Mouse (Mus musculus) hindbrain, embryonic 14.5 days (tissue): ENCODE measurements around the gene Pawr. TPM values are rescaled to one million over a fixed set of nuclear protein-coding genes. Genes with fewer than 3 reads are reported as not detected.
"Not testable (repeated sequence)": the region's sequence is repeated elsewhere in the genome, so short reads cannot be mapped to it uniquely, and the experiment has no call there.

Experiments used
- ATAC-seq: fragments of 200-750 bp; cut with Nextera tagmentation; 2 replicates; pipeline ENCODE4 v1.8.0; 2017; ENCODE audit warnings: moderate number of reproducible peaks, mild to moderate bottlenecking, moderate TSS enrichment, moderate library complexity; ENCODE audit not compliant: low FRiP score
- DNase-seq: peaks from one replicate; pipeline ENCODE4 v3.0.0-alpha.2; 2015; ENCODE audit warnings: low spot score
- H3K27ac ChIP-seq: fragments of 300-500 bp; sonication (generic); 2 replicates; pipeline ENCODE4 v1.5.1; 2014; ENCODE audit warnings: mild to moderate bottlenecking, moderate library complexity
- H3K27me3 ChIP-seq: fragments of 300-500 bp; sonication (generic); 2 replicates; pipeline ENCODE4 v1.6.1; 2014; ENCODE audit warnings: mild to moderate bottlenecking, low read length, mixed read lengths; ENCODE audit not compliant: control insufficient read depth, insufficient read depth
- H3K36me3 ChIP-seq: fragments of 300-500 bp; sonication (generic); replicated peaks from 2 replicates; pipeline ENCODE4 v1.6.1; 2014; ENCODE audit not compliant: control insufficient read depth, insufficient read depth
- H3K4me1 ChIP-seq: fragments of 300-500 bp; sonication (generic); replicated peaks from 2 replicates; pipeline ENCODE4 v1.6.1; 2014; ENCODE audit warnings: antibody characterized with exemption, low read length, mixed read lengths; ENCODE audit not compliant: control insufficient read depth, insufficient read depth
- H3K4me2 ChIP-seq: fragments of 300-500 bp; sonication (generic); replicated peaks from 2 replicates; pipeline ENCODE4 v1.6.1; 2014; ENCODE audit warnings: mild to moderate bottlenecking, moderate library complexity
- H3K4me3 ChIP-seq: fragments of 300-500 bp; sonication (generic); replicated peaks from 2 replicates; pipeline ENCODE4 v1.5.1; 2014; ENCODE audit warnings: mild to moderate bottlenecking, low read length
- H3K9ac ChIP-seq: fragments of 300-500 bp; sonication (generic); 2 replicates; pipeline ENCODE4 v1.6.1; 2014
- H3K9me3 ChIP-seq: fragments of 300-500 bp; sonication (generic); 2 replicates; pipeline ENCODE4 v1.6.1; 2016; ENCODE audit warnings: low read length; ENCODE audit not compliant: control insufficient read depth
- WGBS: fragments of 180-500 bp; shearing (Covaris S2); extraction: QIAGEN DNeasy Blood & Tissue Kit; methylation state at CpG from one replicate; pipeline ENCODE4 v1.1.7; 2014; 5-methylcytosine and 5-hydroxymethylcytosine counted together
- polyA plus RNA-seq: library from polyadenylated mRNA; unstranded; fragments of >200 nt; fragmentation: Nextera tagmentation; extraction: Ambion mirVana; gene quantifications from 2 replicates; pipeline ENCODE4 v1.2.1, GENCODE M21; 2014

Pawr gene
- polyA plus RNA-seq, 1 experiment from 2014 or later = 4.3 TPM

DNA sequence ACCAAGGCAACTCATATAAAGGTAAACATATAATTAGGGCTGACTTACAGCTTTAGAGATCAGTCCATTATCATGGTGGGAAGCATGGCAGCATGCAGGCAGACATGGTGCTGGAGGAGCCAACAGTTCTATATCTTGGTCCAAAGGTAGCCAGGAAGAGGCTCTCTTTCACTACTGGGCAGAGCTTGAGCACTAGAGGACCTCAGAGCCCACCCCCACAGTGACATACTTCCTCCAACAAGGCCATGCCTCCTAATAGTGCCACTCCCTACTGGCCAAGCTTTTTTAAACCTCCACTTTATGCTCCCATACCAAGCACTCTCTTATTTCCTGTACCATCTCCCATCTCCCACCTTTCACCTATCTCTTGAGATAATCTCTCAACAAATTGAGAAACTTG is 11.8 kb downstream of the Pawr start:
- Histone ChIP-seq H3K27ac (no peak overlapping the region), H3K4me3 (no peak overlapping the region)
- ATAC-seq = no peak

DNA sequence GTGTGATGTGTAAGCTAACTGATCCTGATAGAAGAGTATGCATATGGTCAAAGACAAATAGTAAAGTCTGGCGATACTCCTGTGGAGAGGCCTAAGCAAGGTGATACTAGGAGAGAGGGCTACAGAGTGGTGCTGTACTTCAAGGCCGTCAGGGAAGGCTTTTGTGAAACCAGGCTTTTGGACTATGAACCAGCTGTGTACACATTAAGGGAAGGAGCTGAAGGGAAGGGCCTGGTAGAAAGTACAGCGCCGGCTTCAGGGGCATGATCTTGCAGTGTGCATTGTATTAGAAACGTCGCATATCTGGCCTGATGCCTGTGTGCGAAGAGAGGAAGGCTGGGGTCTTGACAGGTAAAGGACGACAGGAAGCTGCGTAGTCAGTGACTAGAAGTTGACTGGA is 13.2 kb downstream of the Pawr start:
- ATAC-seq = no peak
- no peaks in the 10 kb centered on the region for H3K9me3 ChIP-seq
- H3K36me3 ChIP-seq = no peaks in the 10 kb centered on the region
- H3K4me1 ChIP-seq = no peaks in the 10 kb centered on the region
- H3K9ac ChIP-seq = no peak overlapping the region
- H3K4me3 ChIP-seq = no peak overlapping the region
- no peak overlapping the region for H3K4me2 ChIP-seq
- 94% methylated on average over 9 of the region's 9 CpGs for WGBS
- no peaks in the 10 kb centered on the region for H3K27me3 ChIP-seq
- H3K27ac ChIP-seq = no peak overlapping the region
- no peak for DNase-seq

More for the DNA sequence above, 11.8 kb downstream of the Pawr start:
- H3K9me3 ChIP-seq = no peaks in the 10 kb centered on the region
- no peaks in the 10 kb centered on the region for H3K27me3 ChIP-seq
- H3K36me3 ChIP-seq = no peaks in the 10 kb centered on the region
- no peak overlapping the region for H3K9ac ChIP-seq
- DNase-seq = no peak
- no peak overlapping the region for H3K4me2 ChIP-seq
- no peaks in the 10 kb centered on the region for H3K4me1 ChIP-seq

- not testable (repeated sequence) for H3K27ac ChIP-seq, ATAC-seq, DNase-seq, H3K27me3 ChIP-seq, H3K36me3 ChIP-seq, H3K4me3 ChIP-seq, H3K4me2 ChIP-seq, H3K9ac ChIP-seq, H3K9me3 ChIP-seq, H3K4me1 ChIP-seq
- 94% methylated on average over 4 of the region's 4 CpGs for WGBS
Observed at GRCm38 (mm10) chr10:108346301-108346700, 14.4 kb downstream of the Pawr start.

DNA sequence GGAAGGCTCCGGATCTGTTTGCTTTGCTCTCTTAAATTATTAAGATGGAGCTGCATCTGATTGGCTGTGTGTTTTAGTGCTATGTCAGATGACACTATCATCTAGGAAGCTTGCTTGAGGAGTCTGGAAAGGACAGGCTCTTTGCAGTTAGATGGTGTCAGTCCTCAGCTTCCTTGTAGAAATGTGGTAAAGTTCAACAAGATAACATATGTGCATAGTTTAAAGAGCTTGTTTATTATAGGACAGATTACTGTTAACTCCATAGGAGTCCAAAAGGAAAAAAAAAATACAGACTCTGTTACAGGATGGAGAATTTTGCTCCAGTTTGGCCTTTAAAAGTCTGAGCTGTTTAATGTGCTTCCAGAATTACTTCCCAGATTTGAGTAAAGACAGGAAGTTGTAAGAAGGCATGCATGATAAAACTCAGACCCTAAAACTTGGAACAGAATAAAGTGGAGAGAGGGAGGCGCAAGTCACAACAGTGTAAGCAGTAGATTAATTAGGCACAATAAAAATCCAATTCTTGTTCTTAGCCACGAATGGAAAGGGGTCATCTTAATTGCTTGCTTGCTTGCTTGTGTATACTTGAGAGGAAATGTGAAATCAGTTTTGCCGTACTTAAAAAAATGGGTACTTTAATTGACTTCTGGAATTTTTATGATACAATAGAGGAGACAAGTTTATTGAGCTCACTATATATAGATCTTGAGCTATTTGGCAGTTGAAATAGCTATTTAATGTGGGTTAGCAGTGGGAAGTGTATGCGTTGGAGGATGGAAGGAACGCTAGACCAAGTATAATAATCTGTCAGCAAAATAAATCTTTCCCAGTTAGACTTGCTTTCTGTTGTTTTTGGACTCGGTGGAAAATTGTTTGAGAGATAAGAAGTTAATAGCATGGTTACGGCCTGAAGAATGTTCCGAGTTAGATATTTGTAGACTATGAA is 18.5 kb downstream of the Pawr start:
- Histone ChIP-seq H3K9ac (no peak overlapping the region), H3K27ac (no peak overlapping the region), H3K27me3 (no peaks in the 10 kb centered on the region), H3K9me3 (no peaks in the 10 kb centered on the region), H3K4me3 (no peak overlapping the region), H3K36me3 (no peaks in the 10 kb centered on the region), H3K4me1 (no peaks in the 10 kb centered on the region), H3K4me2 (no peak overlapping the region)
- ATAC-seq = no peak
- no peak for DNase-seq
- 85% methylated on average over 9 of the region's 9 CpGs for WGBS

- no peak overlapping the region for H3K4me3 ChIP-seq
- no peaks in the 10 kb centered on the region for H3K4me1 ChIP-seq
- ATAC-seq = no peak
- no peaks in the 10 kb centered on the region for H3K27me3 ChIP-seq
- no peaks in the 10 kb centered on the region for H3K36me3 ChIP-seq
- H3K4me2 ChIP-seq = no peak overlapping the region
- no peak overlapping the region for H3K27ac ChIP-seq
- 80% methylated on average over 10 of the region's 10 CpGs for WGBS
- no peak overlapping the region for H3K9ac ChIP-seq
- H3K9me3 ChIP-seq = no peaks in the 10 kb centered on the region
- no peak for DNase-seq
Observed at GRCm38 (mm10) chr10:108352944-108353343, 21.0 kb downstream of the Pawr start.

- Histone ChIP-seq H3K4me3 (no peak overlapping the region), H3K27me3 (no peaks in the 10 kb centered on the region), H3K9me3 (no peaks in the 10 kb centered on the region), H3K9ac (no peak overlapping the region), H3K4me2 (no peak overlapping the region), H3K27ac (no peak overlapping the region), H3K4me1 (no peaks in the 10 kb centered on the region), H3K36me3 (no peaks in the 10 kb centered on the region)
- ATAC-seq = no peak
- peak; percentile 26 for DNase-seq
- 39% methylated on average over 10 of the region's 10 CpGs for WGBS
Observed at GRCm38 (mm10) chr10:108354726-108355391, 22.9 kb downstream of the Pawr start.

- no peak overlapping the region for H3K4me3 ChIP-seq
- WGBS = 84% methylated on average over 3 of the region's 3 CpGs
- H3K9me3 ChIP-seq = no peaks in the 10 kb centered on the region
- H3K27ac ChIP-seq = no peak overlapping the region
- ATAC-seq (no peak), DNase-seq (no peak)
- no peak overlapping the region for H3K4me2 ChIP-seq
- H3K36me3 ChIP-seq = no peaks in the 10 kb centered on the region
- H3K4me1 ChIP-seq = no peaks in the 10 kb centered on the region
- H3K27me3 ChIP-seq = no peaks in the 10 kb centered on the region
- H3K9ac ChIP-seq = no peak overlapping the region
Observed at GRCm38 (mm10) chr10:108355392-108355775, 23.5 kb downstream of the Pawr start.

DNA sequence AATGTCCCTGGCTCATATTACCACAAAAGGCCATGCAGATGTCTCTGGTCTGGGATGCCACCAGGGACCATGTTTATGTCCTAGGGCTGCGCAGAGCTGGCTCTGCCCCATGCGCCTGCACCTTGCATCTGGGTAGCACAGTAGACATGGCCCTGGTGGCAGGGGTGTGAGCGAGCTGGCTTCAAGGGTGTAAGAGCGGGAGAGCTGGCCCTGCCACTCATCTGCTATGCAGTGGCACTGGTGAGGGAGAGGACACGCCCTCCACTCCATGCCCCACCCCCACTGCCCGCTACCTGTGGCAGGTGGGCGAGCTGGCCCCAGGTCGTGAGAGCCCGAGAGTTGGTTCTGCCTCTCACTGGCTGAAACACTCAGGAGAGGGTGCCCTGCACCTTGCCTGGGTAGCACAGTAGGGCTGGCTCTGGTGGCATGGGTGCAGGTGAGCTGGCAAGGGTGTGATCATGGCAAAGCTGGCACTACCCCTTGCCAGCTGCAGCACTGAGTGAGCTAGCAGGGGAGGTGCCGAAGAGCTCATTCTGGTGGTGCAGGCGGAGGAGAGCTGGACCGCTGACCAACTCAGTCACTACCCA is 24.8 kb downstream of the Pawr start:
- no peaks in the 10 kb centered on the region for H3K9me3 ChIP-seq
- H3K4me1 ChIP-seq = no peaks in the 10 kb centered on the region; the same call in 1 of the 2 replicates
- no peak overlapping the region for H3K4me3 ChIP-seq
- H3K36me3 ChIP-seq = no peaks in the 10 kb centered on the region
- H3K27me3 ChIP-seq = no peaks in the 10 kb centered on the region
- ATAC-seq (no peak), DNase-seq (no peak)
- no peak overlapping the region for H3K27ac ChIP-seq
- no peak overlapping the region for H3K4me2 ChIP-seq
- no peak overlapping the region for H3K9ac ChIP-seq
- WGBS = 95% methylated on average over 12 of the region's 12 CpGs

GRCm38 (mm10) chr10:108359974-108360373 is 28.1 kb downstream of the Pawr start:
- no peak overlapping the region for H3K9ac ChIP-seq
- H3K27ac ChIP-seq = no peak overlapping the region
- 0 out of 2 replicates have a peak, but pooled peaks cover under 1% of the 10 kb centered on the region for H3K9me3 ChIP-seq
- no peaks in the 10 kb centered on the region for H3K27me3 ChIP-seq
- H3K36me3 ChIP-seq = no peaks in the 10 kb centered on the region
- no peak for DNase-seq
- no peak overlapping the region for H3K4me3 ChIP-seq
- no peaks in the 10 kb centered on the region; the same call in 1 of the 2 replicates for H3K4me1 ChIP-seq
- no peak for ATAC-seq
- no peak overlapping the region for H3K4me2 ChIP-seq
- 86% methylated on average over 16 of the region's 16 CpGs for WGBS
